Mouse (Mus musculus): ENCODE measurements around the gene Pink1. TPM values are rescaled to one million over a fixed set of nuclear protein-coding genes. Genes with fewer than 3 reads are reported as not detected.

Gene Pink1
- total RNA-seq, 2 experiments from 2014 or later = 720 to 812 TPM

DNA sequence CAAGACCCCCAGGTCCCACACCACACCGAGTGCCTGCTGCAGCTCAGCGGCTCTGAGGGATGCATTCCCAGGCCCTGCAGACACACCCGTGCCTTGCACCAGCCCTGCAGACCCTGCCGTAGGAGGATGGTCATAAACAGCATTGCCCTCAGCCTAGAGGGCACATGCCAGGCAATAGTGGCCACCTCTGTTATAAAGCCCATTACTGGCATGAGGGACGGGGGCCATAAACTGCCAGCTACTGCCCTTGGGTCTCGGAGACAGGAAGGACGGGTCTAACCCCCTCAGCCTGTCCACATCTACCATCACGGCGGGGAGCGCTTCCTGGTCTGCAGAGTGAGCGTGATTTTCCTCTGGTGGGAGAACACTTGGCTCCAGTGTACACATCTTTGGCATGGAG, 13.1 kb downstream of the Pink1 start:
- DNase-seq = no peak

DNA sequence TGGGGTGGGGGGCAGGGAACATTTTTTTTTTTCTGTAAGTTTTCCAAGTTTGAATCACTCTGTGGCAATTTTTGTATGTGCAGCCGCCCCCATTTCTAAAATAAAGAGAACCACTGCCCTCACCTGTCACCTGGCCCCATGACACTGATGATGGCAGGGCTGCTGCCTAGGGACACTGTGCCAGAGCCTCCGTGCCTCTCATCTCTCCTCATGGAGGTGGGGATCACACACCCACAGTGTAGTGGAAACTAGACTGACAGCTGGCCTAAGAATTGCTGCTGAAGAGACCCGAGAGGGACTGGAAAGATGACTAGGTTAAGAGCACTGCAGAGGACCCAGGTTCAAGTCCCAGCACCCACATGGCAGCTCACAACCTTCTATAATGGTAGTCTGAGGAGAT, 14.0 kb downstream of the Pink1 start:
- DNase-seq = no peak

DNA sequence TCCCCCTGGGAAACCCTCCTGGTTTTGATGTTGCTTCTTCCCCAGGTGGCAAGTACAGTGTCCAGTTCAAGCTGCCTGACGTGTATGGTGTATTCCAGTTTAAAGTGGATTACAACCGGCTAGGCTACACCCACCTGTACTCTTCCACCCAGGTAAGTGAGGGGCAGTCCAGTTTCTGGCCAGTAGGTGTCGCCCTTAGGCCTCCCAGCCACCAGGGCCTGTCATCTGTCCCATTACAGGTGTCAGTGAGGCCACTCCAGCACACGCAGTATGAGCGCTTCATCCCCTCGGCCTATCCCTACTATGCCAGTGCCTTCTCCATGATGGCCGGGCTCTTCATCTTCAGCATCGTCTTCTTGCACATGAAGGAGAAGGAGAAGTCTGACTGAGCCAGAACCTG, 14.5 kb downstream of the Pink1 start:
- peak; percentile 28 to 65 for DNase-seq

DNA sequence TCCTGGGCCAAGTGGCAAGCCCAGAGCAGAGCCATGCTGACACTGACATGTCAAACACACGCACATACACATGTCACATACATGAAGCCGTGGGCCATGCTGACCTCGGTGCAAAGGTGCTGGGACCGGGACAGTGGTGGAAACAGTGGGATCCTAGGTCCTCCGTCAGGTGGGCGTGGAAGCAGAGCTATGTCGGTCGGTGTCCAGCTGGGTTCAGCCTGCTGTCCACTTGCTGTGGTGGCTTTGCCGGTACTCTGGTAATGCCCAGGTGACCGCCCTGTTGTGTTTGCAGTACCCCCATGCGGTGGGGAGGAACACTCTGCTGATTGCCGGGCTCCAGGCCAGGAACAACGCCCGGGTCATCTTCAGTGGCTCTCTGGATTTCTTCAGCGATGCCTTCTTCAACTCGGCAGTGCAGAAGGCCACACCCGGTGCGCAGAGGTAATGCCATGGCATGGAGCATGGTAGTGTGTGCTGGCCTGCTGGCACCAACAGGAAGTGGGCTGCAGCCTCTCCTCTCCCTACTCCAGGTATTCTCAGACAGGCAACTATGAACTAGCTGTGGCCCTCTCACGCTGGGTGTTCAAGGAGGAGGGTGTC, 15.7 kb downstream of the Pink1 start:
- DNase-seq = no peak

DNA sequence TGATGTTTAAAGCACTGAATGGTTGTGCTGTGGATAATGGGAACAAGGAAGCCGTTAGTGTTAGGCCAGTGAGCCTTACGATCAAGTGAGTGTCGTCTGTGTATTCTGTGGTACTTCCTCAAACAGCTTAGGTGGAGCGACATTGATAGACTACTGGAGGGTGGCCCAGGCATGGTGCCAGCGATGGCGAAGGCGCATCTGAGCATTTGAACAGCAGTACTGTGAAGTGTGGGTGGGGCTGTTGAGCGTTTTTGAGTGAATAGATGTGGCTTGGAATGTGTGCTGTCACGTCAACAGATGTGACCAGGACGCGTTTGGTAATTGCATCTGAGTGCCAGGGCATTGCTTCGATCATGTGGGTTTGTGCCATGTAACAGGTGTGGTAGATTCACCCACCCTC, 18.4 kb downstream of the Pink1 start:
- DNase-seq = no peak

DNA sequence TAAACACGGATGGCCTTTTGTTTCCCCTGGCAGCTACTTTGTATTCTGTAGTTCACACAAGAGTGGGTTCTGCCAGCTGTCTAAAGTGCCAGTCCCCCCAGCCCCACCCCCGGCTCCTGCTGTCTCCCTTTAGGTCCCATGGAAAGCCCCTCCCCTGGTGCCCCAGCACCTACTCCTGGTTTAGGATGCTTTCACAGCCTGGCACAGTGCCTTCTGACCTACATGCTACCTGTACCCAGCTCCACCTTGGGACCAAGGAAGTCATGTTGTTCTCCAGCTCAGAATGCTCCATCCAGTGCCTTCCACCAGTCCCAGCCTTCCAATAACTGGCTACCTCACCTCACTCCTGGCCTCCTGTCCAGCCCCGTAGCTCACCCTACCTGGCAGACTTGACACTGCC, 19.1 kb downstream of the Pink1 start:
- DNase-seq = no peak

DNA sequence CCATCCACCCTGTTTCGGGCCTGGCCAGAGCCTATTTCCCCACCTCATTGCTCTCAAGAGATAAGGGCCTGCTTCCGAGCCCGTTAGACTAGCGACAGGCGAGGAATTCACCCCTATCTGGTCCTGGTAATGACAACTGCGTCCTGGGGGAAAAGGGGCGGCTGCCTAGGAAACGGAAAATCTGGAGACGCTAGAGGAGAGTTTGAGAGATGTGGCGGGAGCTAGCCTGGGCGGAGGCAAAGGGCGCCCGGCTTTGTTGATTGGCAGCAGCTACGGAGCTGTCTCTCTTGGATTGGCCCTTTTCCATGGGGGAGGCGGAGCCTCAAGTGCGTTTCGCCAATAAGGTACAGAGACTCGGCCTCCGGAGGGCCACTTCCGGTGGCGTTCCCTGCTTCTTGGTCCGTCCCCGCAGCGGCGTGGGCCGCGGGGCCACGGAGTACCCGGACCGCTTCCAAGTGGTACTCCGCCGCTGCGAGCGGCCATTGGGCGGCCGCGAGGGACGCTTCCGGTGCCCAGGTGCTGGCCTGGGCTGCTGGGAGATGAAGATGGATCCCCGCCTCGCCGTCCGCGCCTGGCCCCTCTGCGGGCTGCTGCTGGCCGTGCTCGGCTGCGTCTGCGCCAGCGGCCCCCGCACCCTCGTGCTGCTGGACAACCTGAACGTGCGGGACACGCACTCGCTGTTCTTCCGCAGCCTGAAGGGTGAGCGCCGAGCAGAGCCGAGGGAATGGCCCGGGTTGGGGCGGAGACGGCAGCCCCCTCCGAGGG, 21.6 kb downstream of the Pink1 start, which contains the start of gene Ddost:
Ddost (plus strand) TSS at position 391 of the 765 bp plus-strand sequence.
- DNase-seq = peak; percentile 98 to 99

DNA sequence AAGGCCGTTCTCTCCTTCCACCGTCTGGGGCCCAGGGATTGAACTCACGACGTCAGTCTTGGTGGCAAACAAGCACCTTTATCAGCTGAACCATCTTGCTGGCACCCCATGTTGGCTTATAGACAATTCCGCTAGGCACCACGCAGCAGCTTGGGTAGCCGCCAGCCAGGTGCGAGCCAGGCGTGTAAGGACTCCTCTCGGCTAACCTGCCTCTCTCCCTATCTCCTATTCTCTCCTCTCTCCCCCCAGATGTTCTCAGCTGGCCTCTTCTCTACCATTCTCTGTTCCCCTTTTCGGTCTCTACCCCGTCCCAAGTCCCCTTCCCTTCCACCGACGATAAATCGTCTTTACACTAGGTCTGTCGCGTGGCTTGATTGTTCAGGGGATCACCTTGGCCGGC, 22.4 kb downstream of the Pink1 start:
- DNase-seq = peak in 1 of 2 experiments; percentile 14

DNA sequence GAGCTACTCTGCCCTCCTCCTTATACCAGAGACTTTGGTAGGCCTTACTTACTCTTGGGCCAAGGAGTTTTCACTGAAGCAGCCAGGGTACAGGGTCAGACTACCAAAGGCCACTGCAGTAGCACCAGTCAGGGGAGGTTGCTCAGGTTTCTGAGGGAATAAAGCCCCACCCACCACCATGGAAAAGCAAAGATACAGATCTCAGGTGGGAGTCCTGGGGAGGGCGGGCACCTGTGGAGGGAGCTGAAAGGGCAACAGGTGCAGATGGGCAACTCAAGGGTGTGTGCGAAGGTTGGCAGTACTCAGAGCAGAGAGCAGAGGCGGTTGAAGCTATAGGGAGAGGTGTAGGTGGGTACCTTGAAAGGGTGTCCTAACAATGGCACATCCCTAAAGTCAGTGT, 23.1 kb downstream of the Pink1 start:
- no peak for DNase-seq

DNA sequence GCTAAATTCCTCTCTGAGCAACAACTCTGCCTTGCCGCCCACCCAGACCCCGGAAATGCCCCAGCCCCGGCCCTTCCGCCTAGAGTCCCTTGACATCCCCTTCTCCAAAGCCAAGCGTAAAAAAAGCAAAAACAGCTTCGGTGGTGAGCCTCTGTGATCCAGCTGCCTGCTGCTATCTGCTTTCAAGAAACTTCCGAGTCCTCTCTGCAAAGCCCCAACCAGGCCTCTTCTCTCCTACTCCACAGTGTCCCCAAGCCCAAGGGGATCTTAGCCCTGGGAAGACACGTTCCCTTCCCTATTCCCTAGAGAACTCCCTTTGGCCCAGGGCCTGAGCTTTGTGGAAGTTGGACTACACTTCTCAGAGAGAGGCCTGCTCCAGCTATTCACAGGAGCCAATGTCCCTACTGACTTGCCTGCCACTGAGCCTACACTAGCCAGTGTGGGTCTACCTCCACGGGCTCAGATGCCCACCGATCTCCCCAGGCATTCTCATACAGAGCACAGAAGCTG, 24.8 kb downstream of the Pink1 start:
- DNase-seq = peak; percentile 51 to 60

DNA sequence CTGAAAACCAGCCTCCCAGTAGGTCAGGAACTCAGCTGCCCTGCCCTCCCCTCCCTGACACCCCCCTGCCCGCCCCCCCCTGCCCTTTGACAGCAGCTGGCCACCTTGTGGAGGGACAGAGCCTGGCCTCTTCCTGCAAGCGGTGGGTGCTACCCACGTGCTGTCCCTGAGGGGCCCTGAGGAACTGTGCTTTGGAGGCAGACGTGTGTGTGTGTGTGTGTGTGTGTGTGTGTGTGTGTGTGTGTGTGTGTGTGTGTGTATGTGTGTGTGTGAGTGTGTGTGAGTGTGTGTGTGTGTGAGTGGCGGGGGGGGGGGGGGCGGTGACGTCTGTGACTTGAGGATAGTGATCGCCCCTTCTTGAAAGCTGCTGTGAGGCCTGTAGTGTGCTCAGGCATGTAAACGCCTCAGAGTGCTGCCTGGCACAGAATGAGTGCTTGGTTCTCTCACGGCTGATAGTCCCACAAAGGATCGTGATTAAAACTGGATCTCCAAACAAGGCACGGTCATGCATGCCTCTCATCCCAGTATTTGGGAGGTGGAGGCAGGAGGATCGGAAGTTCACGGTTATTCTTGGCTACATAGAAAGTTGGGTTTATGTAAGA, 32.1 kb downstream of the Pink1 start:
- no peak for DNase-seq

DNA sequence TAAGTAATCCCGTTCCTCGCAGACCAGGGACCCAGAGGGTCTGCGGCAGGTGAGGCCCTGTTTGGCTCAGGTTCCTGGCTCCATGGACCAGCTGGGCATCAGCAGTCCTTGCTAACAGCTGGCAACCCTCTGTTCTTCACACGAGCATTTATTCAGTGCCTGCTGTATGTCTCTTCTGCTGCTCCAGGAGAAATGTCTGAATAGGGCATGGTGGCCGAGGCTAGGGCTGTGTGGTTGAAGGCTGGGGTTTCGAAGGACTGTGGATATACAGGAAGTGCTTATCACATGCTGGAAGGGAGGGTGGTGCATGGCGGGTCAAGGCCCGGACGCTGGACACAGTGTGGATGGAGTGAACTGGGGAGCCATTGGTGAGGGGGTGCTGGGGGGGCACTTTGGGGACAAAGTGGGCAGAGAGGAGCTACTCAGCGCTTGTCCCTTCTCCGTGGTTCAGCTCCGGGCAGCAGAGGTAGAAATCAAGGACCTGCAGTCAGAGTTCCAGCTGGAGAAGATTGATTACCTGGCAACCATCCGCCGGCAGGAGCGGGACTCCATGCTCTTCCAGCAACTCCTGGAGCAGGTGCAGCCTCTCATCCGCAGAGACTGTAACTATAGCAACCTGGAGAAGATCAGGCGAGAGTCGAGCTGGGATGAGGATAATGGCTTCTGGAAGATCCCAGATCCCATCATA, 32.7 kb downstream of the Pink1 start:
- no peak for DNase-seq

DNA sequence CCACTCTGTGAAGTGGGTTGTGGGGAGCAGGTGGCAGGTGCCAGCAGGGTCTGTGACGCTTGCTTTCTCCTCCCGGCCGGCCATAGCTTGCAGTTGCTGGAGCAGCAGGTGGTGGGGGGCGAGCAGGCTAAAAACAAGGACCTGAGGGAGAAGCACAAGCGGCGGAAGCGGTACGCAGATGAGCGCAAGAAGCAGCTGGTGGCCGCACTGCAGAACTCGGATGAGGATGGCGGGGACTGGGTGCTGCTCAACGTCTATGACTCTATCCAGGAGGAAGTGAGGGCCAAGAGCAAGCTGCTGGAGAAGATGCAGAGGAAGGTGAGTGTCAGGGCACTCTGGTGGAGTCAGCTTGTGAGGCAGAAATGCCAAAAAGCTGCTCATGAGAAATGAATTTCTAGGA, 34.1 kb downstream of the Pink1 start:
- no peak for DNase-seq

DNA sequence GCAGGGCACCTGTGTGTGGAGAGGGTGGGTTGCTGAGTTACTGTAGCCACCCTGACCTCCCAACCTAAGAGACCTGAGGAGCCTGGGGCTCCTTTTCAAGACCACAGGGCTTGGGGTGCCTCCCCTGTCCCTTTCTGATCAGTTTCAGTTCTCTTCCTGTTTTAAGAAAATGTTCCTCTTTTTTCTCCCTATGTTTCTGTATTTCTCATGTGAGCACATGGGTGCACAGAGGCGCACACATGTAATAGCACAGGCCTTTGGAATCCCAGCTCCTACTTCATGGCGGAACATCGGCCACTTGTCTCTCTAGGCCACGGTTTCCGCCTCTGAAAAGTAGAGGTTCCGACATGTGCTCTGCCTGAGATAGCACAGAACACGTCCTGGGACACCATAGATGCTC, 37.4 kb downstream of the Pink1 start:
- DNase-seq = no peak

DNA sequence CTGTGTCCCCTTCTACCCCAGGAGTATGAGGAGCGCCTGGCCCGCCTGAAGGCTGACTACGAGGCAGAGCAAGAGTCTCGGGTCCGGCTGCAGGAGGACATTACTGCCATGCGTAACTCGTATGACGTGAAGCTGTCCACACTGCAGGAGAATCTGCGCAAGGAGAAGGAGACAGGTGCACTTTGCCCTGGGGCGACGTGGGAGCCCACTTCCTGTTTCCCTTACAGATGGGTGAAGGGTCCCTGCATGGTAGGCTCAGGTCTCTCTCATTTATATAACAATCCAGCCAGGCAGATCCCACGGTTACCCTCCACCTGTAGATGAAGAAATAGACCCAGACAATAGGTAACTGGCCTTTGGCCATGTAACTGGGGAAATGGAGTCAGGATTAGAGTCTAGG, 39.7 kb downstream of the Pink1 start:
- DNase-seq = no peak

DNA sequence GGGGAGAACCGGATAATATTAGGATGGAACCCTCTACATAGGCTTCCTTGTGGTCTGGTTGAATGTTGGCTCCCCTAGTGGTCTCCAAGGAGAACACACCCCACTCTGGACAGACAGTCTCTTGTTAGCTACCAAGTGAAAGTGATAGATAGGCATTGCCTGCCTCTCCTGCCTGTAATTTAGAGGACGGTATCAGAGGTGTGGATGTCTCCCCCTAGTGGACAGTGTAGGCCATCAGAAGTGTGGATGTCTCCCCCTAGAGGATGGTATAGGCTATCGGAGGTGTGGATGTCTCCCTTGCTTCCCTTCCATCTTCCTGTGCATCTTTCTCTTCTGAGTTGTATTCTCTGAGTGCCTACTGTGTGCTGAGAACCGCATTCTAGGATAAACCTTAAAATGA, 43.3 kb downstream of the Pink1 start:
- DNase-seq = peak; percentile 60 to 65

DNA sequence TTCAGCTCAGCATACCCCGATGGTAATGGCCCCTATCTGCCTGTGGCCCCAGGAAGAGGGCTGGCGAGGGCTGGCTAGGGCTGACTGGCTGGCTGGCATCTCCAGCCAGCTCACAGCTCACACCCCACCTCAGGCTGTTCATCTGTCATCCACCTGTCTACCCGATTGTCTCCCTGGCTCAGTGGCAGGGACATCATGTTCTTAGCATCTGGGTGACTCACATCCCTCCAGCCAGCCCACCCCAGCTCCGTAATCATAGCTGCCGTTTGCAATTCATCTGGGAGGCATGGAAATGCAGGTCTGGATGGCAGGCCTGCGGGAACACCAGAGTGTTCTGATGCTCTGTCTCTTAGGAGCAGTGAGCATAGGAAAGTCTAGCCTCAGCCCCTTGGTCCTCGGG, 47.8 kb downstream of the Pink1 start:
- no peak for DNase-seq

DNA sequence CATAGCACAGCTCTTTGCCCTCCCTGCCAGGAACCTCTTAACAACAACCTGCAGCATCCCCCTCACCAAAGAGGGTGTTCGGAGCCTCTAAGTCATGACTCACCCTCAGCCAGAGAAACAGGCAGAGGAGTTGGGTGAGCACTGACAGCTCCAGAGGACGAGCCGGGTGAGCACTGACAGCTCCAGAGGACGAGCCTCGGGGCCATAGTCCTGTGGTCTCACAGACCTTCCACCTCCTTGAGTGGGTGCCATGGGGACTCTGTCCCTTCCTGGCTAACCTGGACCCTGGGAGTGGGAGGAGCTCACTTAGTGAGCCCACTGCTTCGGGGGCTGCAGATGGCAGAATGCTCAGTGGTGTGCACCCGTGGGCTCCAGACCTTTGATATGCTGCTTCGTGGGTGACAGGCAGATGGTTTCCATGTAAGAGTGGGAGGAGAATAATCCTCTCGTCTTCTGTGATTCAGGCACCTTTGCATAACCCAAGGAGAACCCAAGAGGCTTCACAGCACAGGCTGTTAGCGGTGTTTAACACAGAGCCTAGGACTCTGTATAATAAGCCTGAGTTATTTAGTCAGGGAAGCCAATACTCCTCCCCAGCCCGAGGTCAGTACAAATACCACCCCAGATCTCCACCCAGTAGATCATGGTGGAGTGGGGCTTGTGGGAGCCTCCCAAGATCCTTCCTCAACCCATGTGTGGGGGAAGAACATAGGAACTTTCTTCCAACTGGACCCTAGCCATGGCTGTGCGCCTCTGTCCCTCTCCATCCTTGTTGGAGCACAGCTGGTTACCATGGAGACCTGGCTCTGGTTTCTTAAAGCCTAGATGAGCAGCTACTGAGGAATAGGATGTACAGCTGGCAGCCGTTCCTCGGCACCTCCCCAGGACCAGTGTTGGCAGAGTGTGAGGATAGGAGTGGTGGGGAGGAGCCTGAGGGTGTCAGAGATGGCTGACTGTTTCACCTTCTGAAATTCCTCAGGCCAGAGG, 53.8 kb downstream of the Pink1 start:
- DNase-seq = peak; percentile 26 to 57

DNA sequence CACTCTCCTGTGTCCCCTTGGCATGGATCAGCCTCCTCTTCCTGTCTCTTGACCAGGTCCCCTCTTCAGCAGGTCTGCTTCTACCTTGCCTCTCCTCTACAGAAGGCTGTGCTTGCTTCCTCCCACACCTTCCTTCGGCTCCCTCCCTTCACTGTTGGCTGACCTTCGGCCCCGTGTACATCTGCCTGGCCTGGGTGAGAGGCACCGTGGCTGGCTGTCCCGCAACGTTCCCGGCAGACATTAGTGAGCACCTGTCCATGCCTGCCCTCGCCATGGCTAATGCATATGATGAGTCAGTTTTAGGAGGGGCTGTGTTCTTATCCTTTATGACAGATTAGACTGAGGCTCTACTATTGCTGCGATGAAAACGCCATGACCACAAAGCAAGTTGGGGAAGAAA, 58.2 kb downstream of the Pink1 start:
- no peak for DNase-seq

All from heart, adult 18-20 months (tissue).